Mouse (Mus musculus) bone marrow, adult 2 months (tissue): Measurements from ENCODE around the gene Slc25a16.

ENCODE experiments used
- CTCF ChIP-seq: fragments of 200-500 bp; IDR thresholded peaks from 2 replicates; pipeline ENCODE4 v1.5.1; 2011; ENCODE audit warnings: low read length, control low read depth; ENCODE audit not compliant: control insufficient read depth, insufficient read depth
- POLR2A ChIP-seq: fragments of 200-500 bp; IDR thresholded peaks from 2 replicates; pipeline ENCODE4 v1.6.1; 2011; ENCODE audit warnings: low read depth, mild to moderate bottlenecking, control low read depth, low read length, borderline replicate concordance; ENCODE audit not compliant: control insufficient read depth

GRCm38 (mm10) chr10:62944975-62945580 is 24.6 kb downstream of the Slc25a16 start:
- TF ChIP-seq CTCF (no peak), POLR2A (no peak)
